Mouse (Mus musculus) heart, embryonic 13.5 days (tissue): Measurements from ENCODE around the gene Boll. TPM values are rescaled to one million over a fixed set of nuclear protein-coding genes. Genes with fewer than 3 reads are reported as not detected.
A peak's percentile ranks its signal among the peaks of the same experiment; 100 is the strongest.

Experiments
- ATAC-seq: fragments of 200-750 bp; cut with Nextera tagmentation; 2 replicates; pipeline ENCODE4 v1.8.0; 2017; ENCODE audit warnings: moderate TSS enrichment; ENCODE audit not compliant: insufficient number of reproducible peaks, low FRiP score, low TSS enrichment; ENCODE audit errors: extremely low read depth
- H3K27ac ChIP-seq: fragments of 300-500 bp; sonication (generic); replicated peaks from 2 replicates; pipeline ENCODE4 v1.5.1; 2015; ENCODE audit warnings: moderate library complexity, mild to moderate bottlenecking, inconsistent platforms
- H3K27me3 ChIP-seq: fragments of 300-500 bp; sonication (generic); replicated peaks from 2 replicates; pipeline ENCODE4 v1.6.1; 2015; ENCODE audit warnings: mild to moderate bottlenecking, inconsistent platforms
- H3K36me3 ChIP-seq: fragments of 300-500 bp; sonication (generic); 2 replicates; pipeline ENCODE4 v1.6.1; 2015; ENCODE audit warnings: mild to moderate bottlenecking, inconsistent platforms
- H3K4me1 ChIP-seq: fragments of 300-500 bp; sonication (generic); 2 replicates; pipeline ENCODE4 v1.6.1; 2015; ENCODE audit warnings: inconsistent platforms
- H3K4me2 ChIP-seq: fragments of 300-500 bp; sonication (generic); 2 replicates; pipeline ENCODE4 v1.6.1; 2015; ENCODE audit warnings: inconsistent platforms, mild to moderate bottlenecking, moderate library complexity
- H3K4me3 ChIP-seq: fragments of 300-500 bp; sonication (generic); 2 replicates; pipeline ENCODE4 v1.5.1; 2015; ENCODE audit warnings: moderate library complexity, mild to moderate bottlenecking, inconsistent platforms
- H3K9ac ChIP-seq: fragments of 300-500 bp; sonication (generic); 2 replicates; pipeline ENCODE4 v1.6.1; 2015; ENCODE audit warnings: inconsistent platforms, mild to moderate bottlenecking, moderate library complexity
- H3K9me3 ChIP-seq: fragments of 300-500 bp; sonication (generic); 2 replicates; pipeline ENCODE4 v1.6.1; 2016; ENCODE audit warnings: inconsistent platforms
- WGBS: fragments of 180-500 bp; shearing (Covaris S2); methylation state at CpG from one replicate; pipeline ENCODE4 v1.1.7; 2015; ENCODE audit warnings: mixed read lengths; 5-methylcytosine and 5-hydroxymethylcytosine counted together
- polyA plus RNA-seq: library from polyadenylated mRNA; unstranded; fragments of >200 nt; fragmentation: Nextera tagmentation; extraction: Ambion mirVana; gene quantifications from 2 replicates; pipeline ENCODE4 v1.2.1, GENCODE M21; 2015

Gene Boll
- polyA plus RNA-seq: 0.11 and 0.27 TPM in 2 replicates

DNA sequence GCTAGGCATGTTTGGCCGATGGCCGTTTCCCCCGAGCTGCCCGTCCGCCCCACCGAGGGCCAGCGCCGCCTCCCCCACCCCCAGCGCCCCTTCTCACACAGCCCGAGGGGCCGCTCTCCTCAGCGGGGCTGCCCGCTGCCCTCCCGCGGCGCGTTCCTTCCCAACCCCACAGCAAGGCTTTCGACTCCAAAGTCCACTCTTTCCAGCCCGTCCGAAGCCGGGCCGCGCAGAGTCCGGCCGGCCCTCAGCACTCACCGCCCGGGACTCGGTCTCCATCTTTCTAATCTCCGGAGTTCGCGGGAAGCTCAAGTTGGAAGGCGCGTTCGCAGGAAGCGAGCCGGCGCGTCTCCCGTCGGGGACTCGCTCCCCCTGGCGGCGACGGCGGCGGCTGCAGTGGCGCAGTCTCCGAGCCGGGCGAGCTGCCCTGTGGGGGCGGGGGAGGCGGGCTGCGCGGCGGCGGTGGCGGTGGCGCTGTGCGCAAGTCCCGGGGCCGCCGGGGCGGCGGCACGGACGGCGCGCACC is at the start of gene Boll:
Gene Boll (minus strand): TSS at position 426 of the 522 bp plus-strand sequence.
- no peak within 1 kb of the TSS for H3K27ac ChIP-seq
- ATAC-seq: peak; percentile 31; the same call in 1 of the 2 replicates
- H3K9me3 ChIP-seq: peaks cover 9% of the 10 kb centered on the region; the same call in 1 of the 2 replicates
- peak within 1 kb of the TSS; percentile 64 for H3K9ac ChIP-seq
- WGBS: 11% methylated on average over 52 of the region's 68 CpGs
- H3K4me2 ChIP-seq: peak within 1 kb of the TSS; percentile 76
- peaks cover 41% of the 10 kb centered on the region for H3K27me3 ChIP-seq
- H3K36me3 ChIP-seq: no peaks in the 10 kb centered on the region
- peaks cover 10% of the 10 kb centered on the region; the same call in 1 of the 2 replicates for H3K4me1 ChIP-seq
- H3K4me3 ChIP-seq: peak within 1 kb of the TSS; percentile 61

DNA sequence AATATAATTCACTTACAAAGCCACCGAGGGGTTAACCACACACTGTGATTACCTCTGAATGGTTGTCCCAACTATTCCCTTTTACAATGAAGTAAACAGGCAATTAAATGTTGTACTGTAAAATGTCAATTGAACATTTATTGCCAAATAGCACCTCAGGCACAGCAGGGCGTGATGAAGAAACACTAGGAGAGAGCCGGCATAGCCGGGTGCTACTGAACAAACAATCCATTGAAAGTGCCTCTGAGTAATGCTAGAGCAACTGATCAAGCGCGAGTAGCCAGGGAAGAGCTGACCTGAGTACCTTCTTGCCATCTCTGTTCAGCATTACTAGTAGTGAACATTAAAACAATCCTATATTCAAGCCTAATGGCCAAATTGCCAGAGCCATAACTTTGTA is 49.3 kb upstream of the Boll start:
- no peak for ATAC-seq
- WGBS: 77% methylated on average over 6 of the region's 6 CpGs
- no peaks in the 10 kb centered on the region for H3K36me3 ChIP-seq
- H3K9ac ChIP-seq: no peak overlapping the region
- H3K27ac ChIP-seq: no peak overlapping the region
- H3K4me2 ChIP-seq: no peak overlapping the region
- H3K27me3 ChIP-seq: peaks cover 3% of the 10 kb centered on the region; the same call in 1 of the 2 replicates
- no peak overlapping the region for H3K4me3 ChIP-seq
- no peaks in the 10 kb centered on the region for H3K9me3 ChIP-seq
- peaks cover 3% of the 10 kb centered on the region; the same call in 1 of the 2 replicates for H3K4me1 ChIP-seq

DNA sequence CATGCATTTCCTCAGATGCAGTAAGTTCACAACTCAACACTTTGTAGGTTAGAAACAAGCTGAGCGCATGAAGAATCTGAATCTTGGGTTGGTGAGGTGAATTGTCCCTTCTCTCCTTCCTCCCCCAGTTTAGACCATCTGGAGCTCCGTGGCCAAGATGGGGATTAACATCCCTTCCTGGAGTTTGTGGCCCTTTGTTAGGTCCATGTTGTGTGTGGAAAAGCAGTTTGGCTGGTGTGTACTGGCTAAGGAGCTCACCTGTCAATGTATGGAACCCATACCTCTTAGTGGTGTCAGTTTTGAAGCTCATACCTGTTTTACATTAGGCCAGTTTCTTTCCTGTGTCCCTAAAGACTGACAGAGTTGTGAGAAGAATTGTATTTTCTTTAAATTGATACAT is 47.8 kb upstream of the Boll start:
- no peak overlapping the region for H3K4me2 ChIP-seq
- H3K9me3 ChIP-seq: no peaks in the 10 kb centered on the region
- H3K9ac ChIP-seq: no peak overlapping the region
- H3K4me3 ChIP-seq: no peak overlapping the region
- no peak for ATAC-seq
- no peaks in the 10 kb centered on the region for H3K36me3 ChIP-seq
- 56% methylated on average over 2 of the region's 2 CpGs for WGBS
- H3K27ac ChIP-seq: no peak overlapping the region
- H3K4me1 ChIP-seq: peaks cover 16% of the 10 kb centered on the region
- peaks cover 8% of the 10 kb centered on the region; the same call in 1 of the 2 replicates for H3K27me3 ChIP-seq

DNA sequence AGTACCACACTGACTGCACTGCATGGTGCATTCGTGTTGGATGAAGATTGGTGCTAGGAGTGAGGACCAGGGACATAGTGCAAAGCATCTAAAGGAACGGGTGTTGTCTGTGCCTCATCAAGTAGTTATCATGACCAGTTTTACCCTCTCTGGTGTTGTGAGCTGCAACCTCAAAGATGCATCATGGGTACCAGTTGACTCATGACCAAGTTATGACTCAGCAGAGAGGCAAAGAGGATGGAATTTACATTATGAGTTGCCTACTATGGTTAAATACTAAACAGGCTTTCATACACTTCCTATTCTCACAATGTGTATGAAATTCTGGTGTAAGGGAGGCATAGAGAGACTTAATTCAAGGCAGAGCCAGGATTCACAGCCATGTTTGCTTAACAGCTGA is 47.4 kb upstream of the Boll start:
- no peak overlapping the region for H3K4me3 ChIP-seq
- H3K4me2 ChIP-seq: no peak overlapping the region
- no peak overlapping the region for H3K27ac ChIP-seq
- WGBS: 55% methylated on average over 2 of the region's 2 CpGs
- no peaks in the 10 kb centered on the region for H3K36me3 ChIP-seq
- H3K9me3 ChIP-seq: no peaks in the 10 kb centered on the region
- ATAC-seq: no peak
- H3K27me3 ChIP-seq: peaks cover 8% of the 10 kb centered on the region; the same call in 1 of the 2 replicates
- H3K9ac ChIP-seq: no peak overlapping the region
- H3K4me1 ChIP-seq: peaks cover 13% of the 10 kb centered on the region

DNA sequence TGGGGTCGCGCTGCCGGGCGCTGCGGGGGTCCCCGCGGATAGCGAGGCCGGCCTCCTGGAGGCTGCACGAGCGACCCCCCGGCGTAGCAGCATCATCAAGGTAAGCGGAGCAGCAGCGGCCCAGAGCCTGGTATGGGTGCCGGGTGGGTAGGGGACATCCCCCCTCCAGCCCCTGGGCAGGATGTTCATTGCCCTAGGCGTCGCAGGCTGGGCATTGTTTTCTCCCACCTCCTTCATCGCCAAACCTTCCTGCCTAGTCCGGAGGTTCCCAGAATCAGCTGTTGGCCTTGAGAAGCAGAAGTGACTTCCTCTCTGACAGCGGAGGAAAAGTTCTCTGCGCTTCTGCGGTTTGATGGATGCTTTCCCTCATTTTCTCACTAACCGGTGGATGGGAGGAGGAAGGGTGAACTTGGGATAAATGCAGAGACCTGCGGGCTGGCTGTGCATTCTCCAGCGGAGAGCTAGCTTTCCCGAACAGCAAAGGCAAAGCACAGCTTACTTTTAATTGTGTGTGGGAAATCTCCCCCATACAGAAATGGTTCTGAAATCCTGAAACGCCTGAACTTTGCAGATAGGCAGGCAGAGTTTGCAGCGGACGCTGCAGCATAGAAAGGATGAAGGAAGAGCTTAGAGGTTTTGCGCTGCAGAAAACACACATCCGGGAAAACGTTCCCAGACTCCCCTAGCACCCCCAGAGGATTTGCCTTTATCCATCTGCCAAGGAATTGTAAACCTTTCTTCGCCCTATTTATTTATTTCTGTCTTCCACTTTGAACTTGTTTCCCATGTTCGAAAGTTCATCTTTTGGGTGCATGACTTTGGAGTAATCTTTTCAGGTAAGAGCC is 43.5 kb upstream of the Boll start:
- H3K4me2 ChIP-seq: peak overlapping the region; percentile 98
- peak overlapping the region; percentile 81 for H3K9ac ChIP-seq
- no peak for ATAC-seq
- no peaks in the 10 kb centered on the region for H3K9me3 ChIP-seq
- 3% methylated on average over 34 of the region's 35 CpGs for WGBS
- H3K4me3 ChIP-seq: peak overlapping the region; percentile 80
- no peaks in the 10 kb centered on the region for H3K36me3 ChIP-seq
- H3K4me1 ChIP-seq: peaks cover 19% of the 10 kb centered on the region
- peaks cover 18% of the 10 kb centered on the region for H3K27me3 ChIP-seq
- H3K27ac ChIP-seq: peak overlapping the region; percentile 21; the same call in 1 of the 2 replicates

DNA sequence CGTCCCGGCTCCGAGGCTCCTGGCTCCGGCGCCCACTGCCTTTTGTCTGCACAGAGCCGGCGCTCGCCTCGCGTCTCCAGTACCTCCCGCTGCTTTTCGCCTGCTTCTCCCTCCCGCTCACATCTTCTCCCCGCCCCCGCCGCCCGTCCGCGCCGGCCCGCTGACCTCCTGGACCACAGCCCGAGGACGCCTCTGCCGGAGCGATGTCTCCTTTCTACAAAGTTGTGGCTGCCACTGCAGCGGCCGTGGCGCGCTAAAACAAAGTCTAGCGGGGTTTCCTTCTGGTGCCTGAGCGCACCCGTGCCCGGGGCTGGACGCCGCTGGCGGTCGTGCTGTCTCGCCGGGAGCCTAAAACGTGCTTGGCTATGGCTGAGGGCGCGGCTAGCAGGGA is 42.7 kb upstream of the Boll start:
- under 1% methylated on average over 40 of the region's 42 CpGs for WGBS
- peak overlapping the region; percentile 21 for H3K27ac ChIP-seq

DNA sequence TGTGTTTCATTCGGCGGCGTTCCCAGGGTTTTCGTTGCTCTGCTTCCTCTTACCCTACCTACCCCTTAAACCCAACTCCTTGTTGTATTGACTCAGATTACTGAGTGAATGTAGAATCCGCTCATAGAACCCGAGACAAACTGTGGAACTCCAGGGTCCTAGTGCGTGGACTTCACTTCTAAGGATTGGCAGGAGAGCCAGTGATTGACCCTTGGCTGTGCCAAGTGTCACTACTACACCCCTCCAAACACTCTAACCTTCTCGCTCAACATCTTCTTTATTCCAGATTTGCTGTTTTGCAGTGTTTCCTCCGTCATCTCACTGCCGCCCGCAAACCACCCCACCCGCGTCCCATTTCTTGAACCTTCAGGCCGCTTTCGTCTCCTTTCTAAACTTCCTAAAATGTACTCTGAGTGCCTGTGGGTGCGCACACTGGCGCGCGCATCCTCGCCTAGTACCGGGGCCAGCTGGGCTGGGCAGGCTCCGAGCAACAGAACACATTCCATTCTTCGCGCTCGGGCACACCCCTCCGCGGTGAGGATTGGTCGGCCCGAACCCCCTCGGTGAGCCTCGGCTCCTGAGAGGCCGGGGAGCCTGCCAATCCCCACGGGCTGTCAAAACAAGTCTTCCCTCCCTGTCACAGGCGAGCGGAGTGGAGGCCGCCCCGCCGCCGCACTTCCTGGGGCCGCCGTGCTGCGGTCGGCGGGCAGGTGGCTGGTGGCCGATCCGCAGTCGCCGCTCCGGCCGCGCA is 42.2 kb upstream of the Boll start, which contains the start of gene Plcl1:
Gene Plcl1 (plus strand): TSS at position 650 of the 751 bp plus-strand sequence.
- no peaks in the 10 kb centered on the region for H3K36me3 ChIP-seq
- H3K27me3 ChIP-seq: peaks cover 21% of the 10 kb centered on the region
- 3% methylated on average over 50 of the region's 51 CpGs for WGBS
- peak within 1 kb of the TSS; percentile 81 for H3K9ac ChIP-seq
- H3K4me1 ChIP-seq: peaks cover 19% of the 10 kb centered on the region
- peak within 1 kb of the TSS; percentile 98 for H3K4me2 ChIP-seq
- ATAC-seq: peak; percentile 90
- H3K9me3 ChIP-seq: no peaks in the 10 kb centered on the region
- peak within 1 kb of the TSS; percentile 80 for H3K4me3 ChIP-seq
- peak within 1 kb of the TSS; percentile 21 for H3K27ac ChIP-seq

More for the DNA sequence above, 42.7 kb upstream of the Boll start:
- Histone ChIP-seq H3K9ac (peak overlapping the region; percentile 81), H3K4me3 (peak overlapping the region; percentile 80), H3K36me3 (no peaks in the 10 kb centered on the region), H3K4me1 (peaks cover 19% of the 10 kb centered on the region), H3K9me3 (no peaks in the 10 kb centered on the region), H3K27me3 (peaks cover 19% of the 10 kb centered on the region), H3K4me2 (peak overlapping the region; percentile 98)
- ATAC-seq: peak; percentile 35; the same call in 1 of the 2 replicates

DNA sequence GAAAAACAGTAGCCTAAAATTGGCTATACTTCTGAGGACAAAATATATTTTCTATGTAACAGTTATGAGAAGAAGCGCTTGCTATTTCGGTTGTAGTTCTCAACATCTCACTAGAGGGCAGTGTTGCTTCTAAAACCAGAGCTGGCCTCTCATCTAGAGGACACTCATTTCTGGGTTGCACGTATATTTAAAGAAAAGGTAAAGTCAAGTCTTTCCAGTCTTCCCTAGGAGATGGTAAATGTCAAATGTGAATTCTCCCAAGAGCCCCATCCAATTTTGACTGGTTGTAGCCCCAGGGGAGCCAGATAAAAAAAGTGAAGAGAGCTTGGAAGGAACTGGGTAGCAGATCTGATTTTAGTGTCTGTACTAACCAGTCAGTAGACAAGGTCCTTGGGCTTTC is 41.2 kb upstream of the Boll start:
- ATAC-seq: no peak
- Histone ChIP-seq H3K4me2 (peak overlapping the region; percentile 98; the same call in 1 of the 2 replicates), H3K9me3 (no peaks in the 10 kb centered on the region), H3K27me3 (peaks cover 21% of the 10 kb centered on the region), H3K4me1 (peaks cover 24% of the 10 kb centered on the region), H3K9ac (no peak overlapping the region), H3K4me3 (no peak overlapping the region), H3K36me3 (no peaks in the 10 kb centered on the region), H3K27ac (no peak overlapping the region)
- WGBS: 2% methylated on average over 3 of the region's 3 CpGs

DNA sequence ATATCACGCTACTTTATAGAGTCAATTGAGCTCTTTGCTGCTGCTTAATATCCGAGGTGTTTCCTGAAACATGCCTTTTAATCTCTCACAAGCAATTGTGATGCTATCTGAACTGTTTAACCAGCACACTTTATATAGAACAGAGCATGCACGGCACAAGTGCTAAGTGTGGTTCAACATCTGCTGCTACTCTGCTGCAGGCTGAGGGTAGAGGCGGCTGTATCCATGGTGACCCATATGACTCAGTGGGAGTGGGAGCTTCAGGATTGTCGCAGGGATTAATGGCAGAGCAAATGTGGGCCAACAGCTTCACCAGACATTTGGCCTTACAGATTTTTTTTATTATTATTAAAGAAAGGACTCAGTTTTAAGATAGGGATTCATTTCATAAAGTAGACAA is 36.6 kb upstream of the Boll start:
- Histone ChIP-seq H3K27me3 (peaks cover 16% of the 10 kb centered on the region), H3K4me2 (no peak overlapping the region), H3K4me1 (peaks cover 5% of the 10 kb centered on the region), H3K36me3 (no peaks in the 10 kb centered on the region), H3K9me3 (no peaks in the 10 kb centered on the region), H3K27ac (no peak overlapping the region), H3K9ac (no peak overlapping the region), H3K4me3 (no peak overlapping the region)
- 22% methylated on average over 5 of the region's 5 CpGs for WGBS
- ATAC-seq: no peak

DNA sequence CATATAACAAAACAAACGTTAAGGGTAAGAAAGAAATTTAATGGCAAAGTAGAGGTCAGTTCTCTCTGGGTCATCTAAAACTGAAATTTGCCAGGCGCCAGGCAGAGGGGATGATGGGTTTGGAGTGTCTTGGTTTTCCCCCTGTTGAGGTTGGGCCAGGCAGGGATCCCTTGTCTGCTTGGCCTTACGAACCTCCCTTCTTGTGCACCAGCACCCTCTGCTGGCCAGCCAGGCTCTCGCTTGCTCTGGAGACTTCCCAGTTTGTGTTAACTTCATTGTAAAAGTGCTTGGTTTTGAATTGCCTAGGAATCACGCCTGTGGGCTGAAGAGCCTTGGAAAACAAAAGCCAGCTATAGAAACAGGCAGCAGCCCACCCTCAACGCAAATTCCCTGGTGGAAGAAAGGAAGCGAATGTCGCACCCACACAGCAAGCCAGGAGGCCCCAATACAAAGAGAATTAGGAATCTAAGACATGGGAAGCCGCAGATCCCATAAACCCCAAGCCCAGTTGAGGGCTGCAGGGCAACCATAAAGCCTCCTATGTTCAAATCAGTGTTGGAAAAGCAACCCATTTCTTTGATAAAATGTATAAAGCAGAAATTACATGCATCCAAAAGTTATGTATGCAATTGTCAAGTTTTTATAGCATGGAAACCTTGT is 20.0 kb upstream of the Boll start:
- no peak for ATAC-seq
- Histone ChIP-seq H3K36me3 (no peaks in the 10 kb centered on the region), H3K27ac (no peak overlapping the region), H3K4me1 (no peaks in the 10 kb centered on the region), H3K4me3 (no peak overlapping the region), H3K27me3 (no peaks in the 10 kb centered on the region), H3K4me2 (no peak overlapping the region), H3K9ac (no peak overlapping the region), H3K9me3 (no peaks in the 10 kb centered on the region)
- 16% methylated on average over 9 of the region's 9 CpGs for WGBS

DNA sequence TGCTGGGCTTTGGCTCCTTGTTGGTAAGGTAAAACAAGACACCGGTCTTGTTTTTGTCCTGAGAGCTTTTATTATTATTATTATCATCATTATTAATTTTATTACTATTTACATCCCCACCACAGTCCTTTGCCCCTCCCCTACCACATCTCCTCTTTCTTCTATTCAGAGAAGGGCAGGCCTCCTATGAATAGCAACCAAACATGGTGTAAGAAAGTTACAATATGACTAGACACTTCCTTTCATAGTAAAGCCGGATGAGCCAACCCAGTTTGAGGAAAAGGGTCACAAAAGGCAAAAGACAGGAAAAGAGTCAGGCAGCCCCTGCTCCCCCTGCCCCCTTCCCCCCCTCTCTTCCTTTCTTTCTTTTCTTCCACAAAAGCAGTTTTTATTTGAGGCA is 17.3 kb upstream of the Boll start:
- H3K27me3 ChIP-seq: no peaks in the 10 kb centered on the region
- no peak for ATAC-seq
- no peak overlapping the region for H3K9ac ChIP-seq
- no peak overlapping the region for H3K27ac ChIP-seq
- H3K36me3 ChIP-seq: no peaks in the 10 kb centered on the region
- no peaks in the 10 kb centered on the region for H3K9me3 ChIP-seq
- WGBS: 73% methylated on average over 2 of the region's 2 CpGs
- no peak overlapping the region for H3K4me2 ChIP-seq
- no peaks in the 10 kb centered on the region for H3K4me1 ChIP-seq
- H3K4me3 ChIP-seq: no peak overlapping the region
